Mouse (Mus musculus) spleen, postnatal 4 days (tissue): Measurements from ENCODE around the gene Siglece.

Experiments used
- DNase-seq, 2 experiments: peaks; one replicate each; pipeline ENCODE4 v3.0.0; 2022; ENCODE audit warnings: low spot score in 2 of 2

The Siglece gene

DNA sequence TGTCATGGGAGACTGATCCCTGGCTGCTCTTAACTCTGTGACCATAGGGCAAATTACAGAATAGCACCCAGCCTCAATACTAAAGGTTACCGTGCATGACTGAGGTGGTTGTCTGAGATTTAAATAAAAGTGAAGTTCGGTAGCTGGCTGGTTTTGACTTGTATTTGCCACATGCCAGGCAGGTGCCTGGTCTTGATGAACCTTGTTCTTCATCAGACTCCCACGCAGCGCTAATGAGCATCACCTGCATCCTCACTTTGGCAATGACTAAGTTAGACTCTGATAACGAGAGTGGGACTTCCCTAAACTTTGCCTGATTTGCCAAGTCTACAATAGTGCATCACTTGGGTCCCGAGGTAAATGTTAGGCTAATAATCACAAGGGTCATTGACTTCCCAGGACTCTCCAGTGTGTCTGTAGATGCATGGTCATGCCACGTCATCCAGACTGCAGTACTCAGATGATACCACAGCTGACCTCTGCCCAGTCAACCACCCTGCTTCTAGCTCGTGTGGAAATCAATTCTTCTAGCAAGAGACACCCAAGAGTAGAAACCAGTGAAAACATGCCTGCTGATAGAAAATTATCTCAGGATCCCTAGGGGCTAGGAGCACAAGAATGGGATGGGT lies 34.1 kb downstream of the Siglece start:
- no peak for DNase-seq

DNA sequence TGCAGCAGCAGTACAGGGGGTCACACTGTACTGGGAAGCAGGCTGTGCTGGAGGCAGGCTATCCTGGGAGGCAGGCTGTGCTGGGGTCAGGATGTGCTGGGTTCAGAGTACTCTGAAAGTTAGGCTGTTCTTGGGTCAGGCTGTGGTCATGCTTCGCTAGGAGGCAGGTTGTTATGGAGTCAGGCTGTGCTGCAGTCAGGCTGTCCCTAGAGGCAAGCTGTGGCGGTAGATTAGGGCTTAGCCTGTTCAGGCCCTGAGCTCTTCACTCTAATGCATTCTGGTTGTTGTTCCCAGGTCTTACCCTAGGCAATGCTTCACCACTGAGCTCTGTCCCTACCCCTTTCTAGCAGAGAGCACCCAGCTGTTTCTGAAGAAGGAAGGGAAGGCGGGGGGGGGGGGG lies 34.9 kb downstream of the Siglece start:
- no peak for DNase-seq

DNA sequence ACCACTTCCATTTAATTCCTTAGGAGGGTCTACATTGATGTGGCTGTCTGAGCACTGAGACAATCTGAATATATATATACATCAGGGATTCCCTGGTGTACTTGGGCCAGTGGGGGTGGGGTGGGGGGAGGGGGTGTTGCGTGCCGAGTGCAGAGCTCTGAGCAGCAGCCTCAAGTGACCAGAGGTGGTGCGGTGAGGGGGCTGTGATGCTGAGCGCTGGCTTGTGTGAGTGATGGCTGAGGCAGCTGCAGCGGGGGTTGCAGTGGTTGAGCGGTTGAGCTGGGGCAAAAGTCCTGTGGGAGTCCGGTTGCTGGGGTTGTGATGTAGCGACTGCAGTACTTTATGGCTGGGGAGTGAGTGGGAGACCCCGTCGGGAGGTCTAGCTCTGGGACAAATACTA lies 36.1 kb downstream of the Siglece start:
- DNase-seq: no peak

DNA sequence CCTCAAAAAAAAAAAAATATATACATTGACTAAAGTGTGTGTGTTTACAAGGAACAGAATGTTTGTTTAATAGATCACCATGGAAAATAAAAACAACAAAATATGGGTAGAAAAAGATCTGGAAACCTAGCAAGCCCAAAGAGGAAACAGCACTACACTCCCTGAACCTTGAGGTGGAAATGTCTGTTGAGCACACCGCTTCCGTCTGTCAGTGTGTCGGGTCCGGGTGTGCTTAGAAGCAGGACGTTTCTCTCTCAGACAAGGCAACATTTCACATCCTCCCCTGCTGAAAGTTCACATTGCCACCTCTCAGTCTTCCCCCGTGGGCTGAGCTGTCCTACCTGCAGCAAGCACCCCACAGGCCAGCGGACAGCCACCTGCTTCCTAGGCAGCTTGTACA lies 37.0 kb downstream of the Siglece start:
- no peak for DNase-seq

DNA sequence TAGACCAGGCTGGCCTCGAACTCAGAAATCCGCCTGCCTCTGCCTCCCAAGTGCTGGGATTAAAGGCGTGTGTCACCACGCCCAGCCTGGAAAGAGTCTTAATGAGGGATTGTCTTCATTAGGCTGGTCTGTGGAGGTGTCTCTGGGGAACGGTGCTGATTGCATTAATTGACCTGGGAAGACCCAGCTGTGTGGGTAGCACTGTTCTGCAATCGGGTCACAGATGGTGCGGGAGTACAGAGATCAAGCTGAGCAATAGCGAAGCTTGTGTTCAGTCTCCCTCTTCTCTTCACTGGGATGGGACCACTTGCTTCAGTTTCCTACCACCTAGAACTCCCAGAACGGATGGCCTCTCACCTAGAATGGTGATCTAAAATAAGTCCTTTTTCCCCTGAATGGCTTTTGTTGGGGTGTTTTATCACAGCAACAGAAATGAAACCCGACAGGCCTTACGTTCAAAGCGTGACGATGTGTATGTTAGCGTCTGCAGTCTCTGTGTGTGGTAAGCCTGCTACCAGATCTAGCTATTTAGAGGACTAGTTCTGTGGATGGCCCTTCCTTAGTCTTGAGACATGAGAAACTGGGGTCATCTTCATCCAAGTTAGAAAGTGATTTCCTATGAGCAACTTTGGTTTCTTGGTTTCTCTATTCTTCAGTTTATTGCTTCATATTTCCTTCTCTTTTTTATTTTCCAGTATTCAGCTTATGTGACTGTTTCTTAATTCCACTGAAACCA lies 46.0 kb downstream of the Siglece start:
- no peak for DNase-seq

DNA sequence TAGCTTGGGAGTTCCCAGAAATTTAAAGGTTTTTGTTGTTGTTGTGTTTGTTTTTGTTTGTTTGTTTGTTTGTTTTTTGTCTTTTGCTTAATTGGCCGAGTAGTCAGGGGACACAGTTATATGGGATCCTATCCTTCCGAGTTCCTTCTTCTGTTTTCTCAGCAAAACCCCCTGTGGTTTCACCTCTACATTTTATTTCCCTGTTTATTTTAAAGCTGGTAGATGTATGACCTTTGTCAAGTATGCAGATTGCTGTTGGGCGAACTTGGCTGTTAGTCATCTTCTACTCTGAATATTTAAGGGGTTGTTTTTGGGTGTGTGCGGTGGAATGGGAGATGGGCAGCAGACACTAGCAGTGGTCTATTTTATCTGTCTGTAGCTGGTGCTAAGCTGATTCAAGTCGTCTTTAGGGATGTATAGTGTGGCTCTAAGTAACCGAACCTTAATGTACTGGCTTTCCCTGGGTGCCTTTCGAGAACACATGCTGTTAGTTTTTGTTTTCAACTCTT lies 51.6 kb downstream of the Siglece start:
- no peak for DNase-seq

DNA sequence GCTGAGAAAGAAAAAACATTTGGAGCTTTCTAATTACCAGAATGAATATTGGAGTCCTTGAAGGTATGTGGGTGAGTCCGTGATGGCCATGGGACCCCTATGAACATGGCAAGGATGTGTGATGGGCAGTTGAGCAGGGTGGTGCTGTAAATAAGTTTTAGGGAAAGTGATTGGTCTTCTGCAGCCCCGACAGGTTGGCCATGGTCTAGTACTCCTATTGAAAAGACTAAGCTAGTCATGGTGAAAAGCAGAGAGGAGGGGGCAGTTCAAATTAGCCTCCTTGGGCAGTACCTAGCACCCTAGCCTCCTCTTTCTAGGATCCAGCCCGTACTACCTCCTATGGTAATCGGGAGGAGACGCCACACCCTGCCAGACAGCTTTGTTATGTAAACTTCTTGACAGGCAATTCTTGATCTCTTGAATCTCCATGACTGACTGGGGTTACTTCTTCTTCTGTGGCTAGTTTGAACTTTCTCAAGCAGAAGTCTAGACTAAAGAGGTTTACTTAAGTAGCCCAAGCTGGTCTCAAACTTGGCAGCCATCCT lies 52.1 kb downstream of the Siglece start:
- DNase-seq: no peak

DNA sequence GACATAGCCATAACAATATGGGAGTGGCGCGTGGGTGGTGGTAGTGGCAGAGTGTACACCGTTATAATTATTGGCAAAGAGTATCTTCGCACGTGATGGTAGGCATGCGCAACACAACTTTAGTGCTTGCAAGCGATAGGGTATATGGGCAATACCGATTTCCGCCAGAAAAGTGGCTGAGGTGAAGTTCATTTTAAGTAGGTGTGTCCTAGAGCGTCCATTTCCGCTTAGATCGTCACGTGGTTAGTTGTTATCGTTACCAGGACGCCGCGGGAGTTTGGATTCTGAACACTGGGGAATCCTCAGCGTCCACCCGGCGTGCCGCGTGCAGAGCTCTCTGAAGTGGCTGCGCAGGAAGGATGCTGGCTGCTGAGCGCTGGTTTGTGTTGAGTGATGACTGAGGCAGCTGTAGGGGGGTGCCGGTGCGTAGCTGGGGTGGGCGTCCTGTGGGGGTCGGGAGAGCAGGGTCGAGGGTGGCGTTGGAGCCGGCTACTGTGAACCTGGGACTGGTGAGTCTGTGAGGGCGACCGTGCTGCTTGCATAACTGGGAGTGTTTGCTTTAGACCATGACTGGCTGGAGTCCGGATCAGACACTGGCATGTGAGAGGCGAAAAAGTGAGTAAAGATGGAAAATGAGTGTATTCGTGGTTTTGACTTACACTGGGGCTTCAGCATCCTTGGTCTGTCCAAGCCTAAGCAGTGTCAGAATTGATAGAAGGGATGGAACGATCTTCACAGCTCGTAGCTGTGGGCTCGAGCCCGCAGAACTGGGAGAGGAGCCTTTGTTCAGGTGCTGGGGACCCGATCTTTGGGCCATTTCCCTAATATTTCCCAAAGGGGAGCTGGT lies 52.8 kb downstream of the Siglece start, which contains the start of gene Zfp819:
TSS of gene Zfp819 (plus strand) at position 274 of the 847 bp plus-strand sequence.
- DNase-seq: peak; percentile 16 to 62

DNA sequence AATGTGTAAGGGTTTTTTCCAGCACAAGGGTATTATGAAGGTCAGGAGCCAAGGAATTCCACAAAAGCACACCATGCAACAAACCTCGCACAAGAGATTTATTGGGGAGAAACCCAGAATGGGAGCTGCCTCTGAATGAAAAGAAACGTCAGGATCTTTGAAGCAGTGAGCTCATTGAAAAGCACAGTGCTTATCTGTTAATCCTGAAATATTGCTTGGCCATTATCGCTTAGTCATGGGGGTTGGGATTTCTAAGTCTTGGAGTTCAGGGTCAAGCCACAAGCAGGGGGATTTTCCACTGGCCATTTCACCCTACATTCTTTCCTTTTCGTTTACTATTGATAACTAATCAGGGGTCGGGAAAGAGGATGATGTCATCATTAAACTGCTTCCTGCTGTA lies 58.1 kb downstream of the Siglece start:
- no peak for DNase-seq
